Mouse (Mus musculus) liver, adult 2 months (tissue): Measurements from ENCODE around the gene Ier3. TPM values are rescaled to one million over a fixed set of nuclear protein-coding genes. Genes with fewer than 3 reads are reported as not detected.

Experiments
- DNase-seq: peaks from one replicate; pipeline ENCODE4 v3.0.0-alpha.2; 2011; ENCODE audit warnings: low read depth, low spot score; ENCODE audit errors: extremely low read depth
- H3K27ac ChIP-seq: fragments of 200-500 bp; replicated peaks from 2 replicates; pipeline ENCODE4 v1.5.1; 2012; ENCODE audit warnings: low read depth, mild to moderate bottlenecking, control low read depth, inconsistent platforms, low read length; ENCODE audit not compliant: insufficient read depth
- H3K27me3 ChIP-seq: fragments of 200-500 bp; 2 replicates; pipeline ENCODE4 v1.6.1; 2012; ENCODE audit warnings: mild to moderate bottlenecking, moderate library complexity, low read length, inconsistent platforms; ENCODE audit not compliant: control insufficient read depth, insufficient read depth
- H3K36me3 ChIP-seq: fragments of 200-500 bp; 2 replicates; pipeline ENCODE4 v1.6.1; 2012; ENCODE audit warnings: low read length, inconsistent platforms; ENCODE audit not compliant: control insufficient read depth, insufficient read depth
- H3K4me1 ChIP-seq: fragments of 200-500 bp; 2 replicates; pipeline ENCODE4 v1.6.1; 2011; ENCODE audit warnings: low read length; ENCODE audit not compliant: control insufficient read depth, insufficient read depth
- H3K4me3 ChIP-seq: fragments of 200-500 bp; 2 replicates; pipeline ENCODE4 v1.5.1; 2011; ENCODE audit warnings: low read depth, mild to moderate bottlenecking, control low read depth, low read length, moderate library complexity; ENCODE audit not compliant: insufficient read depth
- H3K79me2 ChIP-seq: fragments of 200-500 bp; 2 replicates; pipeline ENCODE4 v1.6.1; 2012; ENCODE audit warnings: inconsistent platforms, mild to moderate bottlenecking, low read length, moderate library complexity; ENCODE audit not compliant: control insufficient read depth, insufficient read depth
- H3K9ac ChIP-seq: fragments of 200-500 bp; 2 replicates; pipeline ENCODE4 v1.6.1; 2012; ENCODE audit warnings: low read depth, mild to moderate bottlenecking, control low read depth, inconsistent platforms, low read length
- CTCF ChIP-seq: fragments of 200-500 bp; IDR thresholded peaks from 2 replicates; pipeline ENCODE4 v1.5.1; 2011; ENCODE audit warnings: low read depth, low read length, control low read depth
- POLR2A ChIP-seq: fragments of 200-500 bp; IDR thresholded peaks from 2 replicates; pipeline ENCODE4 v1.6.1; 2011; ENCODE audit warnings: low read length, control low read depth; ENCODE audit not compliant: insufficient read depth; ENCODE audit errors: extremely low read depth
- WGBS: fragments of 180-500 bp; shearing (Covaris S2); methylation state at CpG from one replicate; pipeline ENCODE4 v1.1.7; 2018; 5-methylcytosine and 5-hydroxymethylcytosine counted together
- polyA plus RNA-seq: library from polyadenylated mRNA; depleted of rRNA; stranded (reverse); fragments of >200 nt; gene quantifications from 2 replicates; pipeline ENCODE4 v1.2.3, GENCODE M21; 2012
- total RNA-seq: library from RNA; depleted of rRNA; stranded (reverse); fragments of >200 nt; gene quantifications from 2 replicates; pipeline ENCODE4 v1.2.3, GENCODE M21; 2014

Ier3 gene
- total and polyA plus RNA-seq, 2 experiments: 0.92 to 1.6 TPM

GRCm38 (mm10) chr17:35864832-35865353, 43.4 kb downstream of the Ier3 start:
- DNase-seq: no peak
- H3K27ac ChIP-seq: no peak overlapping the region
- H3K9ac ChIP-seq: no peak overlapping the region
- H3K79me2 ChIP-seq: no peaks in the 10 kb centered on the region
- H3K36me3 ChIP-seq: no peaks in the 10 kb centered on the region
- 0 out of 2 replicates have a peak overlapping the region, but pooled peaks have one; percentile 77 for H3K4me3 ChIP-seq
- TF ChIP-seq POLR2A (no peak), CTCF (no peak)
- WGBS: 47% methylated on average over 10 of the region's 10 CpGs
- H3K27me3 ChIP-seq: peaks cover 6% of the 10 kb centered on the region; the same call in 1 of the 2 replicates
- peaks cover 4% of the 10 kb centered on the region; the same call in 1 of the 2 replicates for H3K4me1 ChIP-seq

DNA sequence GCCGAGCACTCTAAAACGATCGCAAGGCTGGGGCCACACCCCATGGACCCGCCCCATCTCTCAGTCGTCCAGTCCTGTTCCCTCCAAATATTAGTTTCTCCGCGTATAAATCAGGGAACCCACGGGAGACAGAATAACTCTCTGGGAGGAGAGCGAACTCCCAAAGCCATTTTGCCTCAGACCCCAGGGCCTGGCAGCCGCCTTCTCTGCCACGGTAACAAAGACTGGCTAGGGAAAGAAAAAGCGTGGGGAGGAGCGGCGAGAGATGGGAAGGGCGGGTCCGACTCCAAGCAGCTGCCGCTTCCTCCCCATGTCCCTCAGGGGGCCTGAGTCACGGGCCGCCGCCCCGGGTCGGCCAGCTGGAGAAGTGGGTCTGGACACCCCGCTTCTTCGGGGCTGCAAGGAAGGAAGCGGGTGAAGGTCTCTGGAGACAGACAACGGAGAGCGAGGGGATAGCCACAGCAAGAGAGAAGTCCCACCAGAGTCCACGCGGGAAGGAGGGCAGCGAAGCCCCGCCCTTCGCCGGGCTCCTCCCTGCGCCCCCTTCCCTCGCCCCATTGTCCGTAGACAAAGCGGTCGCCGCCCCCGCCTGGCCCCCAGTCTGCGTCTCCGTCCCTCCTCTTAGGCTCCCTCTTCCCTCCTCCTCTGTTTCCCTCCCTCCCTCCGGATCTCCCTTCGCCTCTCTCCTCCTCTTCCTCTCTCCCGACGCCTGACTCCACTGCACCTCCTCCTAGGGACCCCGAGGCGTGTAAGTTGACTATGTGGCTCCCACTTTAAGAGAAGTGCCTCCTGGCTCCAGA, 44.2 kb downstream of the Ier3 start, which contains the start of gene Ppp1r18:
Gene Ppp1r18, plus strand, starts transcription at position 113 of the 800 bp plus-strand sequence.
- WGBS: 3% methylated on average over 48 of the region's 48 CpGs

DNA sequence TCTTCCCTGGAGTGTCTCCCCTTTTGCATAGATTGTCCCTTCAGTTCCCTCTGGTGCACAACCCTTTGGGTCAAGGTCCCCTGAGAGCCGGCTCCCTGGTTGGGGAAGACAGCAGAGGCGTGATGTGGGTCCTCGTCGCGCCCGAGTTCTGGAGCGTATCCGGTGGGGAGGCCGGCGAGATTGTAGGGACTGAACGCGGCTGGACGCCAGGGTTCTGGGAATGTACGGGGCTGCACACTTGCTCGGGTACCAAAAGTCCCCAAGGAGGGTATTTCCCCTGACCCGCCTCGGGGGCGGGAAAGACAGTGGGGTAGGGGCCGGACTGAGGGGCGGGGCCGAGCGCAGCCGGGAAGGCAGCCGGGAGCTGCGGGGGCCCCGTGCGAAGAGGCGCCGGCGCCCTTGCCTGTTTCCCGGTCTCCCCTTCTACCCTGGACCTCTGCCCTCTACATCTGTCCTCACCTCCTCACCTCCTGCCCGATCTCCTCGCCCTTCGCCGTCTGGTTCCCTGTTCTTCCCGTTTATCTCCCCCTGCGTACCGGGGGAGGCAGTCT, 44.9 kb downstream of the Ier3 start:
- no peak for DNase-seq
- H3K27me3 ChIP-seq: peaks cover 6% of the 10 kb centered on the region; the same call in 1 of the 2 replicates

More for the DNA sequence above, 44.2 kb downstream of the Ier3 start, which contains the start of gene Ppp1r18:
- DNase-seq: no peak
- TF ChIP-seq POLR2A: no peak
- no peak for TF ChIP-seq CTCF
- H3K9ac ChIP-seq: peak within 1 kb of the TSS; percentile 78
- H3K27me3 ChIP-seq: peaks cover 6% of the 10 kb centered on the region; the same call in 1 of the 2 replicates
- H3K36me3 ChIP-seq: no peaks in the 10 kb centered on the region
- H3K4me1 ChIP-seq: peaks cover 6% of the 10 kb centered on the region
- peak within 1 kb of the TSS; percentile 65 for H3K27ac ChIP-seq
- H3K4me3 ChIP-seq: peak within 1 kb of the TSS; percentile 77
- no peaks in the 10 kb centered on the region for H3K79me2 ChIP-seq

DNA sequence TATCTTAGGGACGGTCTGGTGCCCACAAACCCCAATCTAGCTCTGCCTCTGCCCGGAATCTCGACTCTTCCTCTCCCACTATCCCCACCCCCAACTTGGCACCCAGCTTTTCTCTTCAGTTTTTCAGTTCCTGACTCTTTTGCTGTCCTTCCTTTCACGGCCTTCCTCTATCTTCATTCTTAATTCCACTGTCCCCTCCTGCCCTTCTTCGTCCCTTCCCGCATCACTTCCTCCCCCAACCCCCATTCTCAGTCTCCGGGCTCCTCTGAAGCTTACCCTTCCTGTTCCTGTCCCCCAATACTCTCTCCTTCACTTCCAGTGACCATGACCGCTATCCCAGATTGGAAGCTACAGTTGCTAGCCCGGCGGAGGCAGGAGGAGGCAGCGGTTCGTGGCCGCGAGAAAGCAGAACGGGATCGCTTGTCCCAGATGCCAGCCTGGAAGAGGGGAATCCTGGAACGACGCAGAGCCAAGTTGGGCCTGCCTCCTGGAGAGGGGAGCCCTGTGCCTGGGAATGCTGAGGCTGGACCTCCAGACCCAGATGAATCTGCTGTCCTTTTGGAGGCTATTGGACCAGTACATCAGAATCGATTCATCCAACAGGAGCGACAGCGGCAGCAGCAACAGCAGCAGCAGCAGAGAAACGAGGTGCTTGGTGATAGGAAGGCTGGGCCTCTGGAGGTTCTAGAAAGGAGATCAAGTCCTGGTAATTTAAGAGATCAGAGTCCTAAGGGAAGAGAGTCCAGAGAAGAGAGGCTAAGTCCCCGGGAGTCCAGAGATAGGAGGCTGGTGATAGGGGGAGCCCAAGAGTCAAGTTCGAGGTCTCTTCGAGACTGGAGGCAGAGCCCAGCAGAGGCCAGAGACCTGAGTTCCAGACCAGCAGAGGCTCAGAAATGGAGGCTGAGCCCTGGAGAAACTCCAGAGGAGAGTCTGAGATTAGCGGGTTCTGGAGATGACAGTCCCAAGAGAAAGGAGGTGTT, 45.7 kb downstream of the Ier3 start:
- Histone ChIP-seq H3K4me3 (peak overlapping the region; percentile 77), H3K27me3 (peaks cover 6% of the 10 kb centered on the region; the same call in 1 of the 2 replicates), H3K4me1 (peaks cover 6% of the 10 kb centered on the region), H3K9ac (peak overlapping the region; percentile 78), H3K36me3 (no peaks in the 10 kb centered on the region), H3K27ac (peak overlapping the region; percentile 65), H3K79me2 (no peaks in the 10 kb centered on the region)
- DNase-seq: peak; percentile 24
- 28% methylated on average over 26 of the region's 26 CpGs for WGBS
- TF ChIP-seq CTCF (peak; percentile 33; the same call in 1 of the 2 replicates), POLR2A (no peak)

More for the DNA sequence above, 44.9 kb downstream of the Ier3 start:
- H3K9ac ChIP-seq: peak overlapping the region; percentile 78
- no peaks in the 10 kb centered on the region for H3K79me2 ChIP-seq
- H3K4me1 ChIP-seq: peaks cover 6% of the 10 kb centered on the region
- WGBS: 2% methylated on average over 38 of the region's 38 CpGs
- H3K36me3 ChIP-seq: no peaks in the 10 kb centered on the region
- H3K4me3 ChIP-seq: peak overlapping the region; percentile 77
- TF ChIP-seq POLR2A (0 out of 2 replicates have a peak, but pooled peaks have one; percentile 5), CTCF (no peak)
- H3K27ac ChIP-seq: peak overlapping the region; percentile 65
